Mouse (Mus musculus) MEL (cell line): Measurements from ENCODE around the gene Itpr2.

ENCODE experiments used
- CHD1 ChIP-seq: IDR thresholded peaks from 2 replicates; pipeline ENCODE4 v1.6.1; 2012; ENCODE audit warnings: low read depth, mild to moderate bottlenecking, inconsistent platforms, low read length, improper control_type of control experiment
- CTCF ChIP-seq, 3 experiments: IDR thresholded peaks in 2 of 3; conservative IDR thresholded peaks in 1 of 3; 2 replicates each; pipeline ENCODE4 v1.5.1; 2011 to 2012; ENCODE audit warnings: low read length in 3 of 3, low read depth in 2 of 3, mild to moderate bottlenecking in 2 of 3, improper control_type of control experiment in 1 of 3, inconsistent platforms in 1 of 3, mixed read lengths in 1 of 3, moderate library complexity in 1 of 3; ENCODE audit not compliant: control insufficient read depth in 1 of 3, insufficient read depth in 1 of 3, poor library complexity in 1 of 3, severe bottlenecking in 1 of 3
- MXI1 ChIP-seq: IDR thresholded peaks from 2 replicates; pipeline ENCODE4 v1.6.1; 2011; ENCODE audit warnings: mild to moderate bottlenecking, low read depth, low read length, improper control_type of control experiment
- POLR2A ChIP-seq, 2 experiments: IDR thresholded peaks; 2 replicates each; pipeline ENCODE4 v1.6.1; 2011 to 2012; ENCODE audit warnings: low read length in 2 of 2, mild to moderate bottlenecking in 2 of 2, control low read depth in 1 of 2, improper control_type of control experiment in 1 of 2, low read depth in 1 of 2, moderate library complexity in 1 of 2; ENCODE audit not compliant: control insufficient read depth in 1 of 2, insufficient read depth in 1 of 2, poor library complexity in 1 of 2
- RAD21 ChIP-seq: IDR thresholded peaks from 2 replicates; pipeline ENCODE4 v1.6.1; 2011; ENCODE audit warnings: mild to moderate bottlenecking, low read depth, low read length, improper control_type of control experiment
- SIN3A ChIP-seq: IDR thresholded peaks from 2 replicates; pipeline ENCODE4 v1.6.1; 2012; ENCODE audit warnings: low read length, improper control_type of control experiment, inconsistent platforms
- TBP ChIP-seq: IDR thresholded peaks from 2 replicates; pipeline ENCODE4 v1.8.0; 2011; ENCODE audit warnings: low read depth, low read length, improper control_type of control experiment
- ZC3H11A ChIP-seq: IDR thresholded peaks from 2 replicates; pipeline ENCODE4 v1.6.1; 2012; ENCODE audit warnings: low read depth, mild to moderate bottlenecking, inconsistent platforms, low read length, improper control_type of control experiment
- ZKSCAN1 ChIP-seq: IDR thresholded peaks from 2 replicates; pipeline ENCODE4 v1.6.1; 2012; ENCODE audit warnings: low read depth, mild to moderate bottlenecking, inconsistent platforms, low read length, improper control_type of control experiment, moderate library complexity
- ZNF384 ChIP-seq: IDR thresholded peaks from 2 replicates; pipeline ENCODE4 v1.6.1; 2012; ENCODE audit warnings: low read depth, mild to moderate bottlenecking, inconsistent platforms, low read length, improper control_type of control experiment

GRCm38 (mm10) chr6:146258751-146259150, 243.3 kb downstream of the Itpr2 start:
- no peak for TF ChIP-seq ZKSCAN1
- no peak for TF ChIP-seq SIN3A
- no peak for TF ChIP-seq ZC3H11A
- no peak for TF ChIP-seq ZNF384
- no peak for TF ChIP-seq RAD21
- TF ChIP-seq CTCF (IDR thresholded peaks at IDR 0.05 in 2 of 3, conservative IDR thresholded peaks at IDR 0.05 in 1 of 3; ENCODE audit: control insufficient read depth in 1 of 3, insufficient read depth in 1 of 3, low read depth in 2 of 3, low read length in 3 of 3, poor library complexity in 1 of 3, severe bottlenecking in 1 of 3) = no peak
- no peak for TF ChIP-seq CHD1
- no peak for TF ChIP-seq MXI1
- no peak for TF ChIP-seq POLR2A (IDR thresholded peaks at IDR 0.05; ENCODE audit: control insufficient read depth in 1 of 2, insufficient read depth in 1 of 2, low read depth in 1 of 2, low read length in 2 of 2, poor library complexity in 1 of 2)
- no peak for TF ChIP-seq TBP
